Mouse (Mus musculus): ENCODE measurements around the gene Hist1h1t.
A peak's percentile ranks its signal among the peaks of the same experiment; 100 is the strongest.
"Not testable (repeated sequence)": the region's sequence is repeated elsewhere in the genome, so short reads cannot be mapped to it uniquely, and the experiment has no call there.

Hist1h1t gene

GRCm38 (mm10) chr13:23698996-23699395, 3.4 kb downstream of the Hist1h1t start:
- no peak for DNase-seq (ENCODE audit: low read depth, low spot score)

- DNase-seq (ENCODE audit: low read depth, low spot score), result no peak
Observed at GRCm38 (mm10) chr13:23699767-23700166, 4.2 kb downstream of the Hist1h1t start.

GRCm38 (mm10) chr13:23700786-23701520, 5.3 kb downstream of the Hist1h1t start:
- peak; percentile 90 for DNase-seq (ENCODE audit: low read depth, low spot score)

- DNase-seq (ENCODE audit: low read depth, low spot score), result no peak
Observed at GRCm38 (mm10) chr13:23702220-23702619, 6.6 kb downstream of the Hist1h1t start.

- DNase-seq (ENCODE audit: low read depth, low spot score), result not testable (repeated sequence)
Observed at GRCm38 (mm10) chr13:23702801-23703200, 7.2 kb downstream of the Hist1h1t start.

GRCm38 (mm10) chr13:23705751-23706356, 10.2 kb downstream of the Hist1h1t start:
- no peak for DNase-seq (ENCODE audit: low read depth, low spot score)

GRCm38 (mm10) chr13:23706771-23707170, 11.2 kb downstream of the Hist1h1t start:
- DNase-seq (ENCODE audit: low read depth, low spot score), result no peak

- no peak for DNase-seq (ENCODE audit: low read depth, low spot score)
Observed at GRCm38 (mm10) chr13:23708041-23708440, 12.4 kb downstream of the Hist1h1t start.

GRCm38 (mm10) chr13:23708654-23709053, 13.0 kb downstream of the Hist1h1t start:
- peak; percentile 24 for DNase-seq (ENCODE audit: low read depth, low spot score)

GRCm38 (mm10) chr13:23709714-23710373, 14.2 kb downstream of the Hist1h1t start:
- no peak for DNase-seq (ENCODE audit: low read depth, low spot score)

- peak; percentile 26 for DNase-seq (ENCODE audit: low read depth, low spot score)
Observed at GRCm38 (mm10) chr13:23710374-23711089, 14.9 kb downstream of the Hist1h1t start, which contains the start of gene Hfe. Gene Hfe, minus strand, starts transcription at chr13:23710854.

GRCm38 (mm10) chr13:23716261-23717042, 20.8 kb downstream of the Hist1h1t start:
- no peak for DNase-seq (ENCODE audit: low read depth, low spot score)

- DNase-seq (ENCODE audit: low read depth, low spot score), result no peak
Observed at GRCm38 (mm10) chr13:23717176-23717575, 21.6 kb downstream of the Hist1h1t start.

GRCm38 (mm10) chr13:23717593-23718245, 22.1 kb downstream of the Hist1h1t start:
- not testable (repeated sequence) for DNase-seq (ENCODE audit: low read depth, low spot score)

- DNase-seq (ENCODE audit: low read depth, low spot score), result no peak
Observed at GRCm38 (mm10) chr13:23724239-23724638, 28.6 kb downstream of the Hist1h1t start.

GRCm38 (mm10) chr13:23725213-23725612, 29.6 kb downstream of the Hist1h1t start:
- DNase-seq (ENCODE audit: low read depth, low spot score), result no peak

GRCm38 (mm10) chr13:23728472-23729191, 33.0 kb downstream of the Hist1h1t start:
- DNase-seq (ENCODE audit: low read depth, low spot score), result no peak

- DNase-seq (ENCODE audit: low read depth, low spot score), result no peak
Observed at GRCm38 (mm10) chr13:23729192-23729525, 33.5 kb downstream of the Hist1h1t start.

GRCm38 (mm10) chr13:23729706-23730105, 34.1 kb downstream of the Hist1h1t start:
- no peak for DNase-seq (ENCODE audit: low read depth, low spot score)

GRCm38 (mm10) chr13:23730479-23730878, 34.9 kb downstream of the Hist1h1t start:
- DNase-seq (ENCODE audit: low read depth, low spot score), result peak; percentile 76

Data from 3T3-L1 (cell line).